Mouse (Mus musculus): ENCODE results near the gene Sap30. TPM values are rescaled to one million over a fixed set of nuclear protein-coding genes. Genes with fewer than 3 reads are reported as not detected.
"Not testable (repeated sequence)": the region's sequence is repeated elsewhere in the genome, so short reads cannot be mapped to it uniquely, and the experiment has no call there.

Gene Sap30
- polyA plus RNA-seq, 1 experiment from 2014 or later, result 106 TPM

DNA sequence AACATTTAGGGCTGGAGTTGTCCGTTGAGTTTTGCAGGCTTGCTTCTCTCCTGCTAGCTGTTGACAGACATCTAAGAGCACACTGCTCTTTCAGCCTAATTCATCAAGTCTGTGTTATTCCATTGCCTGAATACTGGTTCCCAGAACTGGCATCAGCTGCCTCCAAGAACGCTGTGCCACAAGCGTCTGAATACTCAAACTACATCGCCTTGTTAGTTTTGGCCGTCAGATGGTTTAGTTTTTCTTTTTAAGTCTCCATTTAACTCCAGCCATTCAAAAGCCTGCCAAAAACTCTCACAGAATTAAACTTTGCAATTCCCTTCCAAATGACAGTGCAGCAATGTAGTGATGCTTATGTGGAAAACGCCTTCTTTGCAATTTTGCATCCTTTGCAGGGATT, 30.5 kb downstream of the Sap30 start:
- H3K4me1 ChIP-seq, result no peaks in the 10 kb centered on the region
- no peak overlapping the region for H3K4me2 ChIP-seq
- no peak overlapping the region for H3K9ac ChIP-seq
- H3K9me3 ChIP-seq (replicated peaks), result no peaks in the 10 kb centered on the region
- WGBS, result 70% methylated on average over 6 of the region's 6 CpGs
- H3K4me3 ChIP-seq, result no peak overlapping the region
- H3K27me3 ChIP-seq, result no peaks in the 10 kb centered on the region
- ATAC-seq, result peak; percentile 55; the same call in 1 of the 2 replicates
- H3K36me3 ChIP-seq (ENCODE audit: poor library complexity, severe bottlenecking), result no peaks in the 10 kb centered on the region
- no peak overlapping the region for H3K27ac ChIP-seq

DNA sequence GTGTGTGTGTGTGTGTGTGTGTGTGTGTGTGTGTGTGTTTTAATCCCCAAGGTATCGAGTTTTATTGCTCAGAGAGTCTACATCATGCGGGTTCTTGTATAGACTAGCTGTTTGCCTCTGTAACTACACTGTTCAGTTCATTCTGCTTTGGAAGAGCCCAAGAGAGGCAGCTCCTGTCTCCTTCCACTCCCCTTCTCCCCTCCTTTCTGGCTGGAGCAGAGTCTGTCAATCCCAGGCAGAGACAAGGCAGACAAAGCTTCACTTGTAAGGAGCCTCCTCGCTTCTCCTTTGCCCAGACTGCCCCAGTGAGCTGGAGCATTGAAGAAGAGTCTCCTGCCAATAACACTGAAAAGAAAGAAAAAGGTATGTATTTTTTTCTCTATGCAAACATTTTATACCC, 31.9 kb downstream of the Sap30 start, which contains the start of gene Scrg1:
Gene Scrg1, plus strand, starts transcription at position 159 of the 400 bp plus-strand sequence.
- WGBS, result 76% methylated on average over 2 of the region's 3 CpGs
- Histone ChIP-seq H3K27ac (no peak within 1 kb of the TSS), H3K4me1 (no peaks in the 10 kb centered on the region), H3K27me3 (no peaks in the 10 kb centered on the region), H3K4me3 (no peak within 1 kb of the TSS), H3K9ac (no peak within 1 kb of the TSS), H3K36me3 (ENCODE audit: poor library complexity, severe bottlenecking) (no peaks in the 10 kb centered on the region), H3K4me2 (no peak within 1 kb of the TSS), H3K9me3 (replicated peaks) (no peaks in the 10 kb centered on the region)
- ATAC-seq, result peak; percentile 50; the same call in 1 of the 2 replicates

DNA sequence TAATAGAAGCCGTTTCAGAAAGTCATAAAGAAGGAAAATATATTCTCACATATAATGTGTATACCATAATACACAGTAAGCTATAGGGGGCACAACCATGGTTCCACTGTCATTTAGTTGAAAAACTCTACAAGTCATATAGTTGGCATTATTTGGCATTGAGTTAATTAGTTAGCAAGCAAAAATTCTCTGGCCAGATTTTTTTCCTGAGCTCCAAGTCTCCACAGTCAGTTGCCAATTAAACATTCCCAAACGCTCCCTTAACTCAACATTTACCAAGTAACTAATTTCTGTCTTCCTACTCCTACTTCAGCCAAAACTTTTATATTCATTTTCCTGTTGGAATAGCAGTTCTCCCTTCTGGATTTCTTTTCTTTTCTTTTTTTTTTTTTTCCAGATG, 34.3 kb downstream of the Sap30 start:
- 91% methylated on average over 2 of the region's 2 CpGs for WGBS
- Histone ChIP-seq H3K9me3 (replicated peaks) (no peaks in the 10 kb centered on the region), H3K27me3 (no peaks in the 10 kb centered on the region), H3K9ac (no peak overlapping the region), H3K36me3 (ENCODE audit: poor library complexity, severe bottlenecking) (no peaks in the 10 kb centered on the region), H3K4me2 (no peak overlapping the region), H3K4me1 (no peaks in the 10 kb centered on the region), H3K27ac (no peak overlapping the region), H3K4me3 (no peak overlapping the region)
- no peak for ATAC-seq

DNA sequence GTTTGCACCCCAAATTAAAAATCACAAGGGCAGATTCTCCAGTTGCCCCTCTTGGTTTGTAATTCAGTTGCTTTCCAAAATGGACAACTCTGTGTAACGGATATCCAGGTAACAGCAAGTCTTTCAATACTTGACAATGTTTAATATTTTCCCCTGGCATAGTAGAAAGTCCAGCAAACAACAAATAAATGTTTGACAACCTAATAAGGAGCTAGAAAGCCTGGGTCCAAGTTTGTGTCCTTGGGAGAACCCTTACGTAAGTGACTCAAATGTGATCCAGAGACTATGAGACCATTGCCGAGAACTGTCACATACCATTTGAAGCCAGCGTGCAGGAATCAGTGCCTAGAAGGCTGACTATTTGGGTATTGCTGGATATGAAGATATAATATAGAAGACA, 35.8 kb downstream of the Sap30 start:
- Histone ChIP-seq H3K27ac (no peak overlapping the region), H3K4me1 (no peaks in the 10 kb centered on the region)

DNA sequence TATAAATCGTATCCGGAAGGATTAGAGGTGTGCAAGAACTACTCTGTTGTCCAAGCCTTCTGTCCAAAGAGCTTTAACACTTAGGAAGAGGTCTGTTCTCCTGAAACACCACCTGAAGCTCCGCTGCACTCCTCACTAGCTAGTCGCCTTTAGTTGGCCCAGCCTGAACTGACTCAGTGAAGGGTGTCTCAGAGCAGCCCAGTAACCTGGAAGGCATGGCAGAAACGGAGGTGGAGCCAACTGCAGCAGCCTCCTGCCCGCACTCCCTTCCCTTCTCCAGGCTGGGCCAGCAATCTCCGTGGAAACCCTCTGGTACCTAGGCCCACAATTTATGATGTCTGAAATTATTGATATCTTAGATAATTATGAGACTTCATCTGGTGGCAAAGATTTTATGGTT, 36.9 kb downstream of the Sap30 start:
- ATAC-seq, result no peak
- Histone ChIP-seq H3K27ac (no peak overlapping the region), H3K27me3 (no peaks in the 10 kb centered on the region), H3K4me3 (no peak overlapping the region), H3K4me2 (no peak overlapping the region), H3K9ac (no peak overlapping the region), H3K36me3 (ENCODE audit: poor library complexity, severe bottlenecking) (no peaks in the 10 kb centered on the region), H3K4me1 (no peaks in the 10 kb centered on the region), H3K9me3 (replicated peaks) (no peaks in the 10 kb centered on the region)
- 75% methylated on average over 7 of the region's 7 CpGs for WGBS

More for the DNA sequence above, 35.8 kb downstream of the Sap30 start:
- no peak for ATAC-seq
- Histone ChIP-seq H3K9ac (no peak overlapping the region), H3K9me3 (replicated peaks) (no peaks in the 10 kb centered on the region), H3K4me3 (no peak overlapping the region), H3K27me3 (no peaks in the 10 kb centered on the region), H3K36me3 (ENCODE audit: poor library complexity, severe bottlenecking) (no peaks in the 10 kb centered on the region), H3K4me2 (no peak overlapping the region)
- 95% methylated on average over 4 of the region's 4 CpGs for WGBS

DNA sequence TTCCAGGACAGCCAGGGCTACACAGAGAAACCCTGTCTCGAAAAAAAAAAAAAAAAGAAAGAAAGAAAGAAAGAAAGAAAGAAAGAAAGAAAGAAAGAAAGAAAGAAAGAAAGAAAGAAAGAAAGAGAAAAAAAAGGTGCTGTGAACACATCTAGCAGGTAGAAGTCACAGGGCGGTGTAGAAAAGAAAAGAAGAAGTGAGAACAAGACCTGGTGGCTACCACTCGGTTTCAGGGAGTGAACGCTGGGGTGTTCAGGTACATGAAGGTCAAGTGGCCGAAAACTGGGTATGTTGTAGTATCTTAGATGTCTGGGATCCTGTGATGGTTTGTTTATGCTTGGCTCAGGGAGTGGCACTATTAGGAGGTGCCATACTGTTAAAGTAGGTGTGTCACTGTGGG, 41.8 kb downstream of the Sap30 start:
- not testable (repeated sequence) for ATAC-seq; H3K4me2 ChIP-seq; H3K36me3 ChIP-seq (ENCODE audit: poor library complexity, severe bottlenecking); H3K27me3 ChIP-seq; H3K4me3 ChIP-seq; H3K4me1 ChIP-seq; H3K9me3 ChIP-seq (replicated peaks); H3K27ac ChIP-seq; H3K9ac ChIP-seq
- 82% methylated on average over 5 of the region's 5 CpGs for WGBS

DNA sequence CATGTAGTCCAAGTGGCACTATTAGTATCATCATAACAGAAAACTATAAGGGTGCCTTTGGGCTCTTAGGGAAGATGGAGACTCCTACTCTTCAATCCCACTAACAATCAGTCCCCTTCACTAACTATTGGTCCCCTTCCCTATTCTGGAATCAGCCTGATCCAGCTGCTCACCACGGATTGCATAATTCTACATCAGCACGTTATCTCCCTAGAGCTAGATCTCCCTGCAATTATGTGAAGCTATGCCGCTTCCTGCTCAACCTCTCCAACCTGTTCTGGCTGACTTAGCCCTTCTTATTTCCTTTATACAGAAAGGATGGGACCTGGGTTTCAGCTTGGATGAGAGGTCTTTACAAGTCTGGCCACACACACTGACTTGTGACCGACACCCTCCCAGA, 44.4 kb downstream of the Sap30 start:
- H3K4me2 ChIP-seq, result no peak overlapping the region
- H3K4me3 ChIP-seq, result no peak overlapping the region
- no peak overlapping the region for H3K9ac ChIP-seq
- H3K27me3 ChIP-seq, result no peaks in the 10 kb centered on the region
- ATAC-seq, result no peak
- no peak overlapping the region for H3K27ac ChIP-seq
- no peaks in the 10 kb centered on the region for H3K4me1 ChIP-seq
- WGBS, result 76% methylated on average over 4 of the region's 4 CpGs
- H3K9me3 ChIP-seq (replicated peaks), result no peaks in the 10 kb centered on the region
- no peaks in the 10 kb centered on the region for H3K36me3 ChIP-seq (ENCODE audit: poor library complexity, severe bottlenecking)

DNA sequence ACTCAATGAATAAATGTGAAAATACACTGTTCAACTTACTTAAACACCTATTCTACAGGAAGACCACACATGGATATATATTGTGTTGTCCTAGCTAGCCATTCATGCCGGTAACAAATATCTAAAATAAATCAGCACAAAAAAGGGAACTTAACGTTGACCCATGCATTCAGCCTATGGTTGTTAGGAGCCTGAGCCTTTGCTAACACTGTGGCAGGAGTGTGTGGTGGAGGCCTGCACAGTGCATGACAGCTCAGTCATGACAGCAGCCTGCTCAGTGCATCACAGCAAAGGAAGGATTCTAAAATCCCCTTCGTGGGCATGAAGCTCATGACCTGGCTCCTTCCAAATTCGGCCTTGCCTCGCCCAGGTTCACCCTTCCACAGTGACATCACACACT, 46.1 kb downstream of the Sap30 start:
- ATAC-seq, result no peak
- no peak overlapping the region for H3K4me2 ChIP-seq
- no peak overlapping the region for H3K4me3 ChIP-seq
- no peak overlapping the region for H3K9ac ChIP-seq
- no peak overlapping the region for H3K27ac ChIP-seq
- 0 out of 2 replicates have a peak, but pooled peaks cover under 1% of the 10 kb centered on the region for H3K4me1 ChIP-seq
- no peaks in the 10 kb centered on the region for H3K27me3 ChIP-seq
- WGBS, result 81% methylated on average over 5 of the region's 5 CpGs
- H3K9me3 ChIP-seq (replicated peaks), result no peaks in the 10 kb centered on the region
- H3K36me3 ChIP-seq (ENCODE audit: poor library complexity, severe bottlenecking), result no peaks in the 10 kb centered on the region

DNA sequence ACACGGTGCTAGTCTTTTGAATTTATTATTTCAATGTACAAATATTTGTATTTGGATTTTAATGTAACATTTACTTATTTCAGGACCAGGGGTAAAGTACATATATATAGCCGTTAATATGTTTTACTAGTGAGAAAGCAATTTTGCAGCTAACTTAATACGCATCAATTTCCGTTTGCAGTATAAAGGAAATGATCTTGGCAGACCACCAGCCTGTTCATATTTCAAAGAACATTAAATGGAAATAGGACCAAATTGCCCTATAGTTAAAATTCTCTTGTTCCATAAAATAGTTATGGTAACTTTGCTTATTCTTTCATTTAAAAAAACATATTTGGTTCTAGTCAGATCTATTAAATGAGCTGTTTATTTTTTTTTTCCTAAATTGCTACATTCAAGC, 46.5 kb downstream of the Sap30 start:
- peaks cover 4% of the 10 kb centered on the region; the same call in 1 of the 2 replicates for H3K4me1 ChIP-seq
- 90% methylated on average over 4 of the region's 4 CpGs for WGBS
- no peak for ATAC-seq
- no peak overlapping the region for H3K9ac ChIP-seq
- H3K9me3 ChIP-seq (replicated peaks), result no peaks in the 10 kb centered on the region
- H3K4me2 ChIP-seq, result no peak overlapping the region
- no peak overlapping the region for H3K4me3 ChIP-seq
- no peaks in the 10 kb centered on the region for H3K36me3 ChIP-seq (ENCODE audit: poor library complexity, severe bottlenecking)
- no peak overlapping the region for H3K27ac ChIP-seq
- no peaks in the 10 kb centered on the region for H3K27me3 ChIP-seq

DNA sequence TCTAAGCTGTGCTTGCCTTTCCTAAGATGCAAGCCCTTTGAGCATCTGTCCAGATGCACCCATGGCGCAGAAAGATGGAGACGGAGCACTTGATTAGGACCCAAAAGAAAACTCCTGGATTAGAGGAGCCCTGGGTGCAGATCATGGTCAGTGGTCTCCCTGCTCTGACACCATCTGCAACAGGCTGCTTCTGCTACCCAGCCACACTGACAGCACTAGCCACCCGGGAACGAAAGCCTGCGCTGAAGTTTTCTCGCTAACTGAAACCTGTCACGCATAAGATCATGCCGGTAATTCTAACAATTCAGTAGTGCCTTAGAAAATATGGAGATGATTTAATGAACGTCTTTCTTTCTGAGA, 51.2 kb downstream of the Sap30 start:
- WGBS, result 74% methylated on average over 9 of the region's 9 CpGs
- Histone ChIP-seq H3K4me1 (peaks cover 12% of the 10 kb centered on the region), H3K4me3 (no peak overlapping the region), H3K4me2 (no peak overlapping the region), H3K36me3 (ENCODE audit: poor library complexity, severe bottlenecking) (no peaks in the 10 kb centered on the region), H3K9me3 (replicated peaks) (no peaks in the 10 kb centered on the region), H3K9ac (no peak overlapping the region), H3K27ac (peak overlapping the region; percentile 65; the same call in 1 of the 2 replicates), H3K27me3 (no peaks in the 10 kb centered on the region)
- peak; percentile 57; the same call in 1 of the 2 replicates for ATAC-seq

DNA sequence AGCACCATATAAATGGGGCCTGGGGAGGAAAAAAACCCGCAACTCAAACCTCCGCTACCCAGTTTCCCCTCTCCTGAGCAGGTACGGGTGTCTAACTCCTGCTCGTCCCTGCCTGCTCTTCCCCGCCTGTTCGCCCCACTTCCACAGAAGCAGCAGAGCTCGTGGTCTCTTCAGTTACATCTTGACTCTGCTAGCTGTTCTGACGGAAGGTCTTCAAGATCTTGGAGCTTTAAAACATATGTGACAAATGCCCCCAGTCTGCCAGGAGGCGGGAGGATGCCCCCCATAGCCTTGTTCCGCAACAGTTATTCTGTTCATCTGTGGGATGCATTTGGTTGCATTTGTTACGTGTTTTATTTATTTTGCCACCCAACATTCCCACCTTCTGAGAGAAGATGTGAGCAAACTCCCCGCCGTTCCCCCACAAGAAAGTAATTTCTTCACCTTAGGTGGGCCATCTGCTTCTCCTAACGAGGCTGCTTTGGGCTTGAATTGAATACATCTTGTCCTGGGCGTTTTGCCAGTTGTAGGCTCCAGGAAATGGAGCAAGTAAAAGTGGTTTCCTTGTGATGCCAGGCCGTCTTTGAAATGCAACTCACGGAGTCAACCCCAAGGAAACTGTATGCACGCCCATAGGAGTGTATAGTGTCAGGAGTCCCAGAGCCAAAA, 51.8 kb downstream of the Sap30 start:
- H3K4me2 ChIP-seq, result peak overlapping the region; percentile 32
- H3K27ac ChIP-seq, result peak overlapping the region; percentile 65; the same call in 1 of the 2 replicates
- H3K36me3 ChIP-seq (ENCODE audit: poor library complexity, severe bottlenecking), result no peaks in the 10 kb centered on the region
- H3K4me3 ChIP-seq, result no peak overlapping the region
- H3K27me3 ChIP-seq, result no peaks in the 10 kb centered on the region
- ATAC-seq, result peak; percentile 76
- peaks cover 12% of the 10 kb centered on the region for H3K4me1 ChIP-seq
- H3K9ac ChIP-seq, result no peak overlapping the region
- no peaks in the 10 kb centered on the region for H3K9me3 ChIP-seq (replicated peaks)
- WGBS, result 43% methylated on average over 18 of the region's 18 CpGs

DNA sequence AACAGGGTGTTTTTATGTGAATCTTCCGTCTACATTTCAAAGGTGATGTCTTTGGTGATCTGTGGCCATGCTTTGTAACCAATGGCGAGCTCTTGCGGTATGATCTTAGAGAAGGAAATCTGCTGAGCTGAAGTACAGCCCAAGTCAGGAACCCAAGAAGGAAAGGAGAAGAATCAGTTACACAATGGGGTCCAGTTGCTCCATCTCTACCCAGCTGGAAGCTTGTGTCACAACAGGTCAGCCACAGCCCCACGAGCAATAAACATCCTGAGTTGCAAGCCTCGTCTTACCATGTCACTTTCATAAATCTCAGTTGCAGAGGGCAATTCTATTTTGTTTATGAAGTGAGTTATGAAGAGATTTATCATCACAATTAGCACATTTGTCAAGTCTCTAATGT, 54.9 kb downstream of the Sap30 start:
- no peak overlapping the region for H3K4me2 ChIP-seq
- no peak overlapping the region for H3K9ac ChIP-seq
- peaks cover 12% of the 10 kb centered on the region for H3K4me1 ChIP-seq
- no peaks in the 10 kb centered on the region for H3K9me3 ChIP-seq (replicated peaks)
- H3K27me3 ChIP-seq, result peaks cover 2% of the 10 kb centered on the region; the same call in 1 of the 2 replicates
- no peak overlapping the region for H3K27ac ChIP-seq
- H3K36me3 ChIP-seq (ENCODE audit: poor library complexity, severe bottlenecking), result no peaks in the 10 kb centered on the region
- no peak for ATAC-seq
- H3K4me3 ChIP-seq, result no peak overlapping the region
- 88% methylated on average over 5 of the region's 5 CpGs for WGBS
